ENCODE assay signal across 11 mouse cellular contexts in the genomic region with DNA sequence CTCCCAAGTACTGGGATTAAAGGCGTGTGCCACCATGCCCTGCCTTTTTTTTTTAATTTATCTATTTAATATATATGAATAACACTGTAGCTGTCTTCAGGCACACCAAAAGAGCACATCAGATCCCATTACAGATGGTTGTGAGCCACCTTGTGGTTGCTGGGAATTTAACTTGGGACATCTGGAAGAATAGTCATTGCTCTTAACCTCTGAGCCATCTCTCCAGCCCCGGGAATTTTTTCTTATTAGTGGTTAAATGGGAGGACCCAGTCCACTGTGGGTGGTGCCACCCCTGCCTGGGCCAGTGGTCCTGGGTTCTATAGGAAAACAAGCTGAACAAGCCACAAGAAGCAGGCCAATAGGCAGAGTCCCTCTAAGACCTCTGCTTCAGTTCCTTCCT. TPM values are rescaled to one million over a fixed set of nuclear protein-coding genes. Genes with fewer than 3 reads are reported as not detected.
DNase-seq lines count a peak whose midpoint lies in the region; ATAC-seq and TF ChIP-seq lines count a peak whose summit lies in the region.
"Had no signal": no experiment of that assay in that cellular context is flagged by ENCODE, and none has a peak within 500 bp of the region (broad histone marks: within the 10 kb centered on the region; RNA-seq: fewer than 3 reads in every experiment).

No protein-coding gene starts in this region.

- no peak overlapping the region for H3K4me2 ChIP-seq in lung, embryonic 14.5 days

- peaks cover 15% of the 10 kb centered on the region for H3K36me3 ChIP-seq in heart, adult 2 months (ENCODE audit: control insufficient read depth, insufficient read depth, low read length)
- peaks cover 2% of the 10 kb centered on the region for H3K36me3 ChIP-seq in lung, embryonic 14.5 days (ENCODE audit: insufficient read depth)
- H3K36me3 ChIP-seq: heart, embryonic 15.5 days; lung, embryonic 15.5 days; neural tube, embryonic 12.5 days had no signal

- H3K4me1 ChIP-seq in heart, adult 2 months (ENCODE audit: control insufficient read depth, insufficient read depth, low read length): peaks cover 17% of the 10 kb centered on the region
- H3K4me1 ChIP-seq in lung, embryonic 14.5 days (ENCODE audit: insufficient read depth): peaks cover 7% of the 10 kb centered on the region

- no peaks in the 10 kb centered on the region for H3K79me2 ChIP-seq in heart, adult 2 months (replicated peaks; ENCODE audit: control insufficient read depth, insufficient read depth, low read length)

- no peak overlapping the region for H3K4me3 ChIP-seq in heart, adult 2 months
- H3K4me3 ChIP-seq in lung, embryonic 14.5 days (ENCODE audit: low read depth, low read length): no peak overlapping the region
- H3K4me3 ChIP-seq: neural tube, embryonic 12.5 days had no signal

- no peak for TF ChIP-seq POLR2A in heart, adult 2 months (IDR thresholded peaks at IDR 0.05; ENCODE audit: insufficient read depth, low read depth, low read length)

- TF ChIP-seq CTCF in heart, adult 2 months (IDR thresholded peaks at IDR 0.05): peak; percentile 70
- TF ChIP-seq CTCF in lung, embryonic 14.5 days (IDR thresholded peaks at IDR 0.05; ENCODE audit: low read depth): peak; percentile 48; the same call in 1 of the 2 replicates

- no peak for ATAC-seq in lung, embryonic 14.5 days (ENCODE audit: insufficient read depth)

- no peak overlapping the region; the same call in 1 of the 2 replicates for H3K27ac ChIP-seq in heart, adult 2 months
- no peak overlapping the region for H3K27ac ChIP-seq in lung, embryonic 14.5 days (ENCODE audit: low read depth)
- H3K27ac ChIP-seq: neural tube, embryonic 12.5 days had no signal

- 35% methylated on average over 2 of the region's 2 CpGs for WGBS in heart, adult 2 months
- WGBS in lung, embryonic 14.5 days: 68% methylated on average over 2 of the region's 2 CpGs

- no peak for TF ChIP-seq EP300 in heart, adult 2 months (IDR thresholded peaks at IDR 0.05; ENCODE audit: insufficient read depth, low read depth, low read length)

- intact Hi-C loops in heart, adult 2 months (cut with DNase I): loop anchor here (1.0 to 5.0 kb wide), 3 partner anchors 60 to 170 kb away; no protein-coding TSS in a partner anchor

- no peak overlapping the region for H3K9ac ChIP-seq in heart, adult 2 months (ENCODE audit: low read depth, low read length)
- H3K9ac ChIP-seq in lung, embryonic 14.5 days: no peak overlapping the region
- H3K9ac ChIP-seq: neural tube, embryonic 12.5 days had no signal

- no peaks in the 10 kb centered on the region for H3K27me3 ChIP-seq in heart, adult 2 months (ENCODE audit: control insufficient read depth, insufficient read depth, low read length)
- H3K27me3 ChIP-seq in lung, embryonic 14.5 days (ENCODE audit: insufficient read depth, low read length): no peaks in the 10 kb centered on the region
- H3K27me3 ChIP-seq: heart, embryonic 15.5 days; lung, embryonic 15.5 days; neural tube, embryonic 12.5 days had no signal

- H3K9me3 ChIP-seq in lung, embryonic 14.5 days (ENCODE audit: low read depth, low read length): no peaks in the 10 kb centered on the region
- H3K9me3 ChIP-seq: heart, embryonic 15.5 days; lung, embryonic 15.5 days; neural tube, embryonic 12.5 days had no signal

- DNase-seq in heart, adult 2 months: peak in 1 of 2 experiments; percentile 41
- no peak for DNase-seq in heart, adult 8-10 months (ENCODE audit: low spot score)
- peak; percentile 60 for DNase-seq in lung, embryonic 14.5 days
- no peak for DNase-seq in lung, postnatal 14 days
- peak; percentile 68 for DNase-seq in NIH3T3 (ENCODE audit: low read depth)
- peak; percentile 39 to 54 for DNase-seq in kidney, adult 8-10 months
- no peak for DNase-seq in B cell, adult 2 months
- DNase-seq in cerebellum, postnatal 4 days (ENCODE audit: low spot score in 2 of 2): no peak

RNA-seq across cellular contexts. Expression of gene Pnrc2, which starts 4.1 kb away (rescaled TPM):
- 10 to 100 TPM; 58.8 to 81.2 TPM for total RNA-seq in heart, adult 2 months (2021)
- polyA plus RNA-seq in heart, adult 2 months (2012; rRNA removed): 14.9 and 35.4 TPM in 2 replicates
- total RNA-seq in heart, adult 8-10 months (2022): 10 to 100 TPM; 51.2 to 75.7 (median 66.5) TPM
- 191 and 206 TPM in 2 replicates for polyA plus RNA-seq in lung, embryonic 14.5 days (2014; fragmentation: Nextera tagmentation; extraction: Ambion mirVana)

RNA-seq across cellular contexts. Expression of gene Cnr2, which starts 17.5 kb away (rescaled TPM):
- total RNA-seq in heart, adult 2 months (2021): under 1 TPM; 0.23 to 0.59 TPM
- polyA plus RNA-seq in heart, adult 2 months (2012; rRNA removed): 0.64 and 0.88 TPM in 2 replicates
- total RNA-seq in heart, adult 8-10 months (2022): under 1 TPM; 0.22 to 0.57 (median 0.36) TPM
- polyA plus RNA-seq in lung, embryonic 14.5 days (2014; fragmentation: Nextera tagmentation; extraction: Ambion mirVana): 0.71 and 0.73 TPM in 2 replicates

RNA-seq across cellular contexts. Expression of gene Srsf10, which starts 22.2 kb away (rescaled TPM):
- total RNA-seq in heart, adult 2 months (2021): 10 to 100 TPM; 45.3 to 49.1 TPM
- polyA plus RNA-seq in heart, adult 2 months (2012; rRNA removed): 28.8 and 37.7 TPM in 2 replicates
- total RNA-seq in heart, adult 8-10 months (2022): 10 to 100 TPM; 33.2 to 42.3 (median 37.9) TPM
- 322 and 336 TPM in 2 replicates for polyA plus RNA-seq in lung, embryonic 14.5 days (2014; fragmentation: Nextera tagmentation; extraction: Ambion mirVana)

RNA-seq across cellular contexts. Expression of gene Fuca1, which starts 42.8 kb away (rescaled TPM):
- 10 to 100 TPM; 30.4 to 34.6 TPM for total RNA-seq in heart, adult 2 months (2021)
- polyA plus RNA-seq in heart, adult 2 months (2012; rRNA removed): 24.0 and 25.3 TPM in 2 replicates
- 10 to 100 TPM; 29.8 to 40.8 (median 34.6) TPM for total RNA-seq in heart, adult 8-10 months (2022)
- polyA plus RNA-seq in lung, embryonic 14.5 days (2014; fragmentation: Nextera tagmentation; extraction: Ambion mirVana): 65.1 and 72.7 TPM in 2 replicates

Comparison
In these comparisons a context has a peak if more than half of its experiments do, and no peak if none do; other contexts are left out.
1. DNase-seq: peak in lung, embryonic 14.5 days (single experiment), NIH3T3 (single experiment) and kidney, adult 8-10 months (2 of 2); none in heart, adult 8-10 months (single experiment), lung, postnatal 14 days (single experiment), B cell, adult 2 months (0 of 2) and cerebellum, postnatal 4 days (0 of 2).